Mouse (Mus musculus): Measurements from ENCODE around the gene Mgat3.

The Mgat3 gene

DNA sequence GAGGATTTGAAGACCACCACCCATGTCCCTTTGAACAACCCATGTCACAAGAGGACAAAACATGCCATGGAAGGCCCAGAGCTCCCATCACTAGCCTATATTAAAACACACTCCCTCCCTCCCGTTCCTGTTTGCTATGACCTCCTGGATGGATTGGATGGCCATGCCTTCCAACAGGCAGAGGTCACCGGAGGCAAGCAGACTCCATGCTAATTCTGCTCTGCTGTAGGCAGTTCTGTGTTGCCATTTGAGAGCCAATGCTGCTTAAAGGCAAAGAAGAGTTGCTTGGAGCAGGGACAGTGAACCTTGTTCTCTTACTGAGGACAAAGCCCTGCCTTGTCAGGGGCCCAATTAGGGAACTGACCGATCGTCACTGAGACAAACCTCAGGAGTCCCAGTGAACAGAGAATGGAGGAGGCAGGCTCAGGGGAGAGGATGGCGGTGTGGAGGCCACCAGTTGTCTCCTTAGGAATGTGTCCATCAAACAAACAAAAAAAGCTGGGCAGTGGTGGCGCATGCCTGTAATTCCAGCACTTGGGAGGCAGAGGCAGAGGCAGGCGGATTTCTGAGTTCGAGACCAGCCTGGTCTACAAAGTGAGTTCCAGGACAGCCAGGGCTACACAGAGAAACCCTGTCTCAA, 86.0 kb downstream of the Mgat3 start:
- peak; percentile 65 for DNase-seq (ENCODE audit: inconsistent ontology term)

DNA sequence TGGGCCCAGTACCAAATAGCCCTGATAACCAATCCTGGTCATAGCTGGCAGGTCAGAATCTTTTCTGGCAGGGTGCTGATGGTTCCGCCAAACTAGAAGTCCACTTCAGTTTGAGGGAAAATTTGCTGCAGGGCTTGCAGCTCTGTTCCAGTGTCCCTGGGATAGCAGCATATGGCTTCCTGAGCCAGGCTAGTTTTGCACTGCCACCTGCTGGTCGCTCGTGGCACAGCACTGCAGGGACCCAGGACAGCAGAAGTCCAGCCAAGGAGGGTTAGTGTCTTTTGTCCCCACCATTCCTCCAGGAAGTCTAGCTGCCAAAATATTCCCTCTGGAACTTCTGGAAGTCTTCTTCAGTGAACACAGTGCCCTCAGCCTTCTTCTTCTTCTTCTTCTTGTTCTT, 87.2 kb downstream of the Mgat3 start:
- peak; percentile 71 for DNase-seq (ENCODE audit: inconsistent ontology term)

DNA sequence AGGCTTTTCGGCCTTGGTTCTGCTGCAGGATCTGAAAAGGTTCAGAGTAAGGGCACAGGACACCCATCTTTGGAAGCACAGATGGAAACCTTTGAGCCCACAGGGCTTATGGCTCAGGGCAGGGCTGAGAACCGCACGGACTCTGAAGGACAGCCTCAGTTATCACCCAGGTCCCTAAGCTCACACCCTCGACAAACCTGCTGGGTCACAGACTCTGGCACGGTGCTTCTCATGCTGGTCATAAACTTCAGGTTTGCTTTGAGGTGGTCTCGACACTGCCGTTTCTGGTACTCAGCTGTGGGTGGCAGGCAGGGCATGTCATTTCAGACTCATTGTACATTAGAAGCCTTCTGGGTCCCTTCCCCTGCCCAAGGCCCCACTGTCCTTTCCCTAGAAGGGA, 87.6 kb downstream of the Mgat3 start:
- no peak for DNase-seq (ENCODE audit: inconsistent ontology term)

GRCm38 (mm10) chr15:80263610-80264575, 90.4 kb downstream of the Mgat3 start, which contains the start of gene Rps19bp1:
Gene Rps19bp1, minus strand, starts transcription at chr15:80264315.
- peak; percentile 92 for DNase-seq (ENCODE audit: inconsistent ontology term)
